In genomic region chr12:40243821-40244221, GRCm38 (mm10) we compare ENCODE assay signal across 8 mouse cellular contexts. TPM values are rescaled to one million over a fixed set of nuclear protein-coding genes. Genes with fewer than 3 reads are reported as not detected.
DNase-seq lines count a peak whose midpoint lies in the region; ATAC-seq and TF ChIP-seq lines count a peak whose summit lies in the region.

No protein-coding gene starts in this region.

- peak; percentile 61 for ATAC-seq in forebrain, embryonic 16.5 days
- ATAC-seq in lung, embryonic 14.5 days (ENCODE audit: insufficient read depth) = peak; percentile 57

- no peaks in the 10 kb centered on the region for H3K27me3 ChIP-seq in kidney, adult 2 months (replicated peaks; ENCODE audit: control insufficient read depth, insufficient read depth, low read length)
- H3K27me3 ChIP-seq in forebrain, embryonic 16.5 days (replicated peaks; ENCODE audit: control insufficient read depth, insufficient read depth, low read length) = no peaks in the 10 kb centered on the region
- H3K27me3 ChIP-seq in lung, embryonic 14.5 days (ENCODE audit: insufficient read depth, low read length) = no peaks in the 10 kb centered on the region

- no peaks in the 10 kb centered on the region; the same call in 1 of the 2 replicates for H3K4me1 ChIP-seq in kidney, adult 2 months (ENCODE audit: control insufficient read depth, insufficient read depth, low read length)
- H3K4me1 ChIP-seq in forebrain, embryonic 16.5 days (replicated peaks; ENCODE audit: control insufficient read depth, insufficient read depth, low read length) = 0 out of 2 replicates have a peak, but pooled peaks cover 2% of the 10 kb centered on the region
- H3K4me1 ChIP-seq in lung, embryonic 14.5 days (ENCODE audit: insufficient read depth) = no peaks in the 10 kb centered on the region; the same call in 1 of the 2 replicates

- 52% methylated on average over 11 of the region's 11 CpGs for WGBS in kidney, adult 2 months
- WGBS in forebrain, embryonic 16.5 days = 27% methylated on average over 11 of the region's 11 CpGs
- 30% methylated on average over 11 of the region's 11 CpGs for WGBS in lung, embryonic 14.5 days

- peak overlapping the region; percentile 30; the same call in 1 of the 2 replicates for H3K4me2 ChIP-seq in forebrain, embryonic 16.5 days (ENCODE audit: low read length)
- peak overlapping the region; percentile 40 for H3K4me2 ChIP-seq in lung, embryonic 14.5 days

- TF ChIP-seq CTCF in kidney, adult 2 months (conservative IDR thresholded peaks at IDR 0.05; ENCODE audit: insufficient read depth, insufficient read length, low read depth, low read length) = no peak
- TF ChIP-seq CTCF in lung, embryonic 14.5 days (IDR thresholded peaks at IDR 0.05; ENCODE audit: low read depth) = no peak

- no peak overlapping the region for H3K27ac ChIP-seq in kidney, adult 2 months (ENCODE audit: insufficient read depth, low read depth, low read length)
- no peak overlapping the region for H3K27ac ChIP-seq in forebrain, embryonic 16.5 days (ENCODE audit: low read length)
- H3K27ac ChIP-seq in lung, embryonic 14.5 days (ENCODE audit: low read depth) = no peak overlapping the region

- H3K4me3 ChIP-seq in kidney, adult 2 months (ENCODE audit: insufficient read depth, low read depth, low read length) = no peak overlapping the region
- H3K4me3 ChIP-seq in forebrain, embryonic 16.5 days (replicated peaks; ENCODE audit: low read length) = no peak overlapping the region
- no peak overlapping the region for H3K4me3 ChIP-seq in lung, embryonic 14.5 days (ENCODE audit: low read depth, low read length)

- no peaks in the 10 kb centered on the region for H3K36me3 ChIP-seq in kidney, adult 2 months (ENCODE audit: control insufficient read depth, insufficient read depth, low read length)
- no peaks in the 10 kb centered on the region for H3K36me3 ChIP-seq in forebrain, embryonic 16.5 days (ENCODE audit: control insufficient read depth, insufficient read depth)
- no peaks in the 10 kb centered on the region for H3K36me3 ChIP-seq in lung, embryonic 14.5 days (ENCODE audit: insufficient read depth)

- DNase-seq in kidney, adult 2 months = peak; percentile 54
- DNase-seq in kidney, adult 9 months = no peak
- DNase-seq in adrenal gland, adult (ENCODE audit: inconsistent age in 2 of 2, low spot score in 1 of 2) = peak; percentile 93 to 96
- peak; percentile 62 for DNase-seq in heart, postnatal 4 days
- peak; percentile 83 for DNase-seq in lung, embryonic 14.5 days
- DNase-seq in testis, postnatal 14 days (ENCODE audit: low spot score) = peak; percentile 53
- DNase-seq in spleen, postnatal 14 days (ENCODE audit: low spot score in 2 of 2) = no peak

- no peaks in the 10 kb centered on the region for H3K9me3 ChIP-seq in forebrain, embryonic 16.5 days (ENCODE audit: control insufficient read depth, low read length)
- no peaks in the 10 kb centered on the region for H3K9me3 ChIP-seq in lung, embryonic 14.5 days (ENCODE audit: low read depth, low read length)

- no peak overlapping the region for H3K9ac ChIP-seq in forebrain, embryonic 16.5 days (replicated peaks; ENCODE audit: low read depth, low read length)
- no peak overlapping the region for H3K9ac ChIP-seq in lung, embryonic 14.5 days

- no peak for TF ChIP-seq POLR2A in kidney, adult 2 months (IDR thresholded peaks at IDR 0.05; ENCODE audit: low read depth, low read length)

RNA-seq across cellular contexts. Expression of gene Ifrd1, which starts 4.5 kb away (rescaled TPM):
- polyA plus RNA-seq in kidney, adult 2 months (2012; rRNA removed) = 7.9 and 8.2 TPM in 2 replicates
- 182 and 188 TPM in 2 replicates for polyA plus RNA-seq in forebrain, embryonic 16.5 days (2015; fragmentation: Nextera tagmentation; extraction: Ambion mirVana)
- total RNA-seq in heart, postnatal 4 days (2021) = 100 to 1,000 TPM; 172 to 203 TPM
- 141 and 148 TPM in 2 replicates for polyA plus RNA-seq in lung, embryonic 14.5 days (2014; fragmentation: Nextera tagmentation; extraction: Ambion mirVana)

RNA-seq across cellular contexts. Expression of gene Lsmem1, which starts 44.5 kb away (rescaled TPM):
- 0.20 TPM in 1 of 2 replicates, not detected in the other for polyA plus RNA-seq in kidney, adult 2 months (2012; rRNA removed)
- polyA plus RNA-seq in forebrain, embryonic 16.5 days (2015; fragmentation: Nextera tagmentation; extraction: Ambion mirVana) = not detected in 2 replicates
- total RNA-seq in heart, postnatal 4 days (2021) = 10 to 100 TPM; 23.4 to 23.6 TPM
- polyA plus RNA-seq in lung, embryonic 14.5 days (2014; fragmentation: Nextera tagmentation; extraction: Ambion mirVana) = not detected in 2 replicates

Comparison
In these comparisons a context has a peak if more than half of its experiments do, and no peak if none do; other contexts are left out.
1. DNase-seq: peak in kidney, adult 2 months (single experiment), adrenal gland, adult (2 of 2), heart, postnatal 4 days (single experiment), lung, embryonic 14.5 days (single experiment) and testis, postnatal 14 days (single experiment); none in kidney, adult 9 months (single experiment) and spleen, postnatal 14 days (0 of 2).
2. RNA of gene Ifrd1, which starts 4.5 kb away (polyA plus RNA-seq): 182 to 188 TPM in forebrain, embryonic 16.5 days and 141 to 148 TPM in lung, embryonic 14.5 days; 7.9 to 8.2 TPM in kidney, adult 2 months; every median in the first group is over 10 times any median in the second.